Mouse (Mus musculus) MEL (cell line): ENCODE measurements around the gene Igf2r. TPM values are rescaled to one million over a fixed set of nuclear protein-coding genes. Genes with fewer than 3 reads are reported as not detected.

Experiments
- DNase-seq: peaks from one replicate; pipeline ENCODE4 v3.0.0; 2011; ENCODE audit warnings: low read depth, low spot score
- H3K27ac ChIP-seq: 2 replicates; pipeline ENCODE4 v1.5.1; 2012; ENCODE audit warnings: low read depth, mild to moderate bottlenecking, control low read depth, low read length, moderate library complexity; ENCODE audit not compliant: control insufficient read depth
- H3K27me3 ChIP-seq, 2 experiments: fragments of 150-350 bp in 1 of 2; sonication (generic) in 1 of 2; 2 replicates each; pipeline ENCODE4 v1.6.1; 2012; ENCODE audit warnings: low read length in 2 of 2, mild to moderate bottlenecking in 2 of 2, improper control_type of control experiment in 1 of 2, moderate library complexity in 1 of 2; ENCODE audit not compliant: insufficient read depth in 2 of 2, control insufficient read depth in 1 of 2
- H3K36me3 ChIP-seq, 2 experiments: 2 replicates each; pipeline ENCODE4 v1.6.1; 2012 to 2014; ENCODE audit warnings: low read length in 2 of 2, improper control_type of control experiment in 1 of 2, inconsistent platforms in 1 of 2, mild to moderate bottlenecking in 1 of 2; ENCODE audit not compliant: insufficient read depth in 2 of 2, control insufficient read depth in 1 of 2
- H3K4me1 ChIP-seq, 2 experiments: fragments of 150-350 bp in 1 of 2; sonication (generic) in 1 of 2; 2 replicates each; pipeline ENCODE4 v1.6.1; 2012; ENCODE audit warnings: low read length in 2 of 2, improper control_type of control experiment in 1 of 2, mild to moderate bottlenecking in 1 of 2; ENCODE audit not compliant: insufficient read depth in 2 of 2, control insufficient read depth in 1 of 2
- H3K4me3 ChIP-seq, 2 experiments: fragments of 150-350 bp in 1 of 2; sonication (generic) in 1 of 2; 2 replicates each; pipeline ENCODE4 v1.5.1; 2012; ENCODE audit warnings: low read depth in 2 of 2, low read length in 2 of 2, mild to moderate bottlenecking in 2 of 2, moderate library complexity in 2 of 2, control low read depth in 1 of 2, improper control_type of control experiment in 1 of 2; ENCODE audit not compliant: control insufficient read depth in 1 of 2, insufficient read depth in 1 of 2
- H3K79me2 ChIP-seq: 2 replicates; pipeline ENCODE4 v1.6.1; 2012; ENCODE audit warnings: mild to moderate bottlenecking, low read length, moderate library complexity; ENCODE audit not compliant: control insufficient read depth, poor library complexity, insufficient read depth
- H3K9ac ChIP-seq: 2 replicates; pipeline ENCODE4 v1.6.1; 2012; ENCODE audit warnings: low read depth, mild to moderate bottlenecking, control low read depth, low read length, moderate library complexity; ENCODE audit not compliant: control insufficient read depth, poor library complexity, severe bottlenecking
- H3K9me3 ChIP-seq: fragments of 150-350 bp; sonication (generic); replicated peaks from 2 replicates; pipeline ENCODE4 v1.6.1; 2012; ENCODE audit warnings: mild to moderate bottlenecking, low read length, improper control_type of control experiment, moderate library complexity; ENCODE audit not compliant: insufficient read depth
- CHD2 ChIP-seq: IDR thresholded peaks from 2 replicates; pipeline ENCODE4 v1.6.1; 2011; ENCODE audit warnings: low read length, improper control_type of control experiment
- E2F4 ChIP-seq: IDR thresholded peaks from 2 replicates; pipeline ENCODE4 v1.6.1; 2011; ENCODE audit warnings: low read depth, low read length, improper control_type of control experiment, borderline replicate concordance
- ELF1 ChIP-seq: IDR thresholded peaks from 2 replicates; pipeline ENCODE4 v1.6.1; 2014; ENCODE audit warnings: low read depth, mild to moderate bottlenecking, inconsistent platforms, low read length, improper control_type of control experiment, moderate library complexity
- ETS1 ChIP-seq: IDR thresholded peaks from 2 replicates; pipeline ENCODE4 v1.6.1; 2012; ENCODE audit warnings: low read depth, mild to moderate bottlenecking, inconsistent platforms, low read length, improper control_type of control experiment, moderate library complexity
- JUND ChIP-seq: IDR thresholded peaks from 2 replicates; pipeline ENCODE4 v1.6.1; 2011; ENCODE audit warnings: low read depth, mild to moderate bottlenecking, improper control_type of control experiment, low read length
- KAT2A ChIP-seq: conservative IDR thresholded peaks from 2 replicates; pipeline ENCODE4 v1.6.1; 2012; ENCODE audit warnings: low read depth, low read length, improper control_type of control experiment, inconsistent platforms
- MXI1 ChIP-seq: IDR thresholded peaks from 2 replicates; pipeline ENCODE4 v1.6.1; 2011; ENCODE audit warnings: mild to moderate bottlenecking, low read depth, low read length, improper control_type of control experiment
- MYB ChIP-seq: IDR thresholded peaks from 2 replicates; pipeline ENCODE4 v1.6.1; 2011; ENCODE audit warnings: mild to moderate bottlenecking, low read depth, low read length, improper control_type of control experiment
- NRF1 ChIP-seq: IDR thresholded peaks from 2 replicates; pipeline ENCODE4 v1.6.1; 2014; ENCODE audit warnings: low read depth, mild to moderate bottlenecking, inconsistent platforms, low read length, improper control_type of control experiment, moderate library complexity; ENCODE audit not compliant: poor library complexity, insufficient read depth, severe bottlenecking
- POLR2A ChIP-seq, 2 experiments: IDR thresholded peaks; 2 replicates each; pipeline ENCODE4 v1.6.1; 2011 to 2012; ENCODE audit warnings: low read length in 2 of 2, mild to moderate bottlenecking in 2 of 2, control low read depth in 1 of 2, improper control_type of control experiment in 1 of 2, low read depth in 1 of 2, moderate library complexity in 1 of 2; ENCODE audit not compliant: control insufficient read depth in 1 of 2, insufficient read depth in 1 of 2, poor library complexity in 1 of 2
- TAL1 ChIP-seq: IDR thresholded peaks from 2 replicates; pipeline ENCODE4 v1.6.1; 2012; ENCODE audit warnings: mild to moderate bottlenecking, inconsistent platforms, low read length, moderate library complexity, mixed read lengths
- TCF12 ChIP-seq: IDR thresholded peaks from 2 replicates; pipeline ENCODE4 v1.6.1; 2014; ENCODE audit warnings: low read depth, mild to moderate bottlenecking, inconsistent platforms, low read length, improper control_type of control experiment, moderate library complexity
- UBTF ChIP-seq: IDR thresholded peaks from 2 replicates; pipeline ENCODE4 v1.6.1; 2012; ENCODE audit warnings: low read depth, mild to moderate bottlenecking, inconsistent platforms, low read length, improper control_type of control experiment, moderate library complexity, borderline replicate concordance; ENCODE audit not compliant: insufficient read depth
- USF2 ChIP-seq, 2 experiments: IDR thresholded peaks; 2 replicates each; pipeline ENCODE4 v1.6.1; 2011 to 2012; ENCODE audit warnings: improper control_type of control experiment in 2 of 2, low read length in 2 of 2, borderline replicate concordance in 1 of 2, inconsistent platforms in 1 of 2, low read depth in 1 of 2, mild to moderate bottlenecking in 1 of 2; ENCODE audit not compliant: insufficient read depth in 1 of 2
- polyA plus RNA-seq, 2 experiments: library from polyadenylated mRNA; stranded (reverse) in 1 of 2; unstranded in 1 of 2; fragments of >175 nt in 1 of 2; fragments of >200 nt in 1 of 2; gene quantifications; 2 replicates each; pipeline versions ENCODE4 v1.2.1 to v1.2.4; 2012; ENCODE audit warnings: low replicate concordance in 2 of 2, low read depth in 1 of 2; ENCODE audit not compliant: insufficient read length in 2 of 2, insufficient read depth in 1 of 2, missing spikeins in 1 of 2
- total RNA-seq: library from RNA; depleted of rRNA; stranded (reverse); fragments of 300-350 nt; gene quantifications from 2 replicates; pipeline ENCODE4 v1.2.3, GENCODE M21; 2012

Gene Igf2r
- total and polyA plus RNA-seq, 3 experiments, result 18.0 to 21.7 (median 18.3) TPM

- Histone ChIP-seq H3K79me2 (no peaks in the 10 kb centered on the region), H3K9ac (no peak overlapping the region), H3K27ac (no peak overlapping the region), H3K36me3 (no peaks in the 10 kb centered on the region), H3K27me3 (peaks cover 0 to 5% of the 10 kb centered on the region in 2 experiments; a peak in 2 of 4 replicates), H3K9me3 (no peaks in the 10 kb centered on the region), H3K4me3 (no peak overlapping the region), H3K4me1 (no peaks in the 10 kb centered on the region)
- DNase-seq, result no peak
- no peak for TF ChIP-seq KAT2A
- no peak for TF ChIP-seq MYB
- TF ChIP-seq E2F4, result no peak
- no peak for TF ChIP-seq POLR2A (IDR thresholded peaks at IDR 0.05; ENCODE audit: control insufficient read depth in 1 of 2, insufficient read depth in 1 of 2, low read depth in 1 of 2, low read length in 2 of 2, poor library complexity in 1 of 2)
- TF ChIP-seq MXI1, result no peak
- TF ChIP-seq NRF1, result no peak
Observed at GRCm38 (mm10) chr17:12792422-12793206, 23.1 kb upstream of the Igf2r start.

- Histone ChIP-seq H3K27me3 (peaks cover 0 to 5% of the 10 kb centered on the region in 2 experiments; a peak in 2 of 4 replicates), H3K27ac (no peak overlapping the region), H3K9ac (no peak overlapping the region), H3K4me1 (no peaks in the 10 kb centered on the region), H3K36me3 (no peaks in the 10 kb centered on the region), H3K4me3 (no peak overlapping the region), H3K79me2 (no peaks in the 10 kb centered on the region), H3K9me3 (no peaks in the 10 kb centered on the region)
- no peak for TF ChIP-seq ELF1
- no peak for TF ChIP-seq TCF12
- no peak for TF ChIP-seq UBTF
- TF ChIP-seq TAL1, result no peak
- no peak for TF ChIP-seq ETS1
- DNase-seq, result no peak
Observed at GRCm38 (mm10) chr17:12791420-12791819, 22.0 kb upstream of the Igf2r start.

DNA sequence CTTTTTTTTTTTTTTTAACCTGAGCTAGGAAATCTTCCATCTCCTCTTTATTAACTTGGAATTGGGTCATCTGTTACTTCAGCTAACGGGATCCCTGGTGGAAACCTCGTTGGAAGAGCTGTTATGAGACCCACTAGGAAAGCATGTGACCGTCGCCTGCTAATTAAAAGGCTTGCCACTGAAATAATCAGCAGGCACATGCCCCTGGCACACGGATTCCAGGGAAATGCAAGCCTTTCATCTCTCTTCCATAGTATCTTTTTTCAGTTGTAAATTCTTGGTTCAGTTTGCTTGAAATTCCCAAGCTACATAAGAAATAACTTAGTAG, 21.6 kb upstream of the Igf2r start:
- H3K36me3 ChIP-seq, result no peaks in the 10 kb centered on the region
- H3K79me2 ChIP-seq, result no peaks in the 10 kb centered on the region
- H3K27me3 ChIP-seq, result peaks cover 0 to 5% of the 10 kb centered on the region in 2 experiments; a peak in 2 of 4 replicates
- no peak overlapping the region for H3K27ac ChIP-seq
- H3K9ac ChIP-seq, result no peak overlapping the region
- no peaks in the 10 kb centered on the region for H3K4me1 ChIP-seq
- DNase-seq, result no peak
- TF ChIP-seq JUND, result no peak
- TF ChIP-seq USF2 (IDR thresholded peaks at IDR 0.05; ENCODE audit: borderline replicate concordance in 1 of 2, insufficient read depth in 1 of 2, low read depth in 1 of 2, low read length in 2 of 2), result no peak
- no peak for TF ChIP-seq CHD2
- no peak overlapping the region for H3K4me3 ChIP-seq
- no peaks in the 10 kb centered on the region for H3K9me3 ChIP-seq
